Mouse (Mus musculus): Measurements from ENCODE around the gene Mrm2. TPM values are rescaled to one million over a fixed set of nuclear protein-coding genes. Genes with fewer than 3 reads are reported as not detected.

The Mrm2 gene
- polyA plus RNA-seq, 1 experiment from 2014 or later, result 13.7 TPM

DNA sequence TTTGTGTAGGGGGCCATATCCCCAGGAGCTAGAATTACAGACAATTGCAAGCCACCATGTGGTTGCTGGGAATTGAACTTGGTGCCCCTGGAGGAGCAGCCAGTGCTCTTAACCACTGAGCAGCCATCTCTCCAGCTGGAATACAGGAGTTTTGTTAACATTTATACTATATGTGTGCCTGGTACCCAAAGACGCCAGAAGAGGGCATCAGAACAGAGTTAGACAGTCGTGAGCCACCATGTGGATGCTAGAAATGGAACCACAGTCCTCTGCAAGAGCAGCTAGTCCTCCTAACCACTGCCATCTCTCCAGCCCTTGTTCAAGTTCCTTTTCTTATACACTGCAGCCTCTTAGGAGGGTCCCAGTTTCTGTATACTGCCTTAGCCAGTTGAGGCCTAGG lies 1.9 kb upstream of the Mrm2 start:
- TF ChIP-seq CTCF (IDR thresholded peaks at IDR 0.05; ENCODE audit: low read depth), result peak; percentile 60

DNA sequence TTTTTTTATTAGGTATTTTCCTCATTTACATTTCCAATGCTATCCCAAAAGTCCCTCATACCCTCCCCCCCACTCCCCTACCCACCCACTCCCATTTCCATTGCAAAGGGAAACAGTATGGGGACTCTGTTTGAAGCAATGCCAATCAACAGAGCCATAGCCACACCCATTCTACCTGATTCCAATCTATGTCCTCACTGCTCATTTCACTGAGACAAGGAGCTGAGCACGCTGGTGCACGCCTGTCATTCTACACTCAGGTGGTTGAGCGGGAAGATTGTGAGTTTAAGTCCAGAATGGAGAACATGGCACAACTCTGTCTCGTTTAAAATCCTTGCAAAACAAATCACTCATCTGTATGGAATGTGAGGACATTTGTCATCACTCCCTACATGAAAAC lies 821 bp upstream of the Mrm2 start:
- 42% methylated on average over 4 of the region's 4 CpGs for WGBS
- no peak overlapping the region for H3K4me3 ChIP-seq (ENCODE audit: low read depth, low read length)
- H3K4me2 ChIP-seq (replicated peaks; ENCODE audit: low read depth), result peak overlapping the region; percentile 91
- ATAC-seq, result peak; percentile 44; the same call in 1 of the 2 replicates
- H3K9me3 ChIP-seq (ENCODE audit: control insufficient read depth), result no peaks in the 10 kb centered on the region
- no peak for TF ChIP-seq CTCF (IDR thresholded peaks at IDR 0.05; ENCODE audit: low read depth)
- 0 out of 2 replicates have a peak, but pooled peaks cover 4% of the 10 kb centered on the region for H3K4me1 ChIP-seq (replicated peaks; ENCODE audit: control insufficient read depth, insufficient read depth, low read length)
- peaks cover 19% of the 10 kb centered on the region; the same call in 1 of the 2 replicates for H3K36me3 ChIP-seq (ENCODE audit: control insufficient read depth, insufficient read depth)
- no peak overlapping the region for H3K9ac ChIP-seq (ENCODE audit: low read depth, low read length)
- peak overlapping the region; percentile 73; the same call in 1 of the 2 replicates for H3K27ac ChIP-seq (ENCODE audit: low read depth, low read length)
- no peaks in the 10 kb centered on the region for H3K27me3 ChIP-seq (replicated peaks; ENCODE audit: control insufficient read depth, insufficient read depth, low read length)

More for the DNA sequence above, 1.9 kb upstream of the Mrm2 start:
- no peak overlapping the region for H3K4me3 ChIP-seq (ENCODE audit: low read depth, low read length)
- H3K9me3 ChIP-seq (ENCODE audit: control insufficient read depth), result no peaks in the 10 kb centered on the region
- peaks cover 20% of the 10 kb centered on the region for H3K36me3 ChIP-seq (ENCODE audit: control insufficient read depth, insufficient read depth)
- H3K9ac ChIP-seq (ENCODE audit: low read depth, low read length), result no peak overlapping the region
- no peak overlapping the region for H3K27ac ChIP-seq (ENCODE audit: low read depth, low read length)
- WGBS, result 38% methylated on average over 2 of the region's 2 CpGs
- H3K4me2 ChIP-seq (replicated peaks; ENCODE audit: low read depth), result no peak overlapping the region
- H3K4me1 ChIP-seq (replicated peaks; ENCODE audit: control insufficient read depth, insufficient read depth, low read length), result 0 out of 2 replicates have a peak, but pooled peaks cover 4% of the 10 kb centered on the region
- no peak for ATAC-seq
- H3K27me3 ChIP-seq (replicated peaks; ENCODE audit: control insufficient read depth, insufficient read depth, low read length), result no peaks in the 10 kb centered on the region

DNA sequence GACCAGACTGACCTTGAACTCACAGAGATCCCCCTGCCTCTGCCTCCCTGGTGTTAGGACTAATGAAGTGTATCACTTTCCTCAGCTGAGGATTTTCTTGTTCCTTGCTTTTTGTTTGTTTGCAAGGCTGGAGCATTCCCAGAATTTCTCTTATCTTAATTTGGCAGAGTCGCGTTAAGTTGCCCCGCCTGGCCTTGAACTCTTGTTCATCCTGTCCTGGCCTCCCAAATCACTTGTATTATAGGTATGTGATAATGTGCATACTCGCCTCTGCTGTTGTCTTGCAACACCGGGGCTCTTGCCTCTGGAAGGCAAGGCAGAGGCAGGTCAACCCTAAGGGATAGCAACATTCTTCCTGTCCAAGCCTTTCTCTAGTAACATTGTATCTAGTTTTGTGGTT lies 7.6 kb downstream of the Mrm2 start:
- peaks cover 12% of the 10 kb centered on the region; the same call in 1 of the 2 replicates for H3K36me3 ChIP-seq (ENCODE audit: control insufficient read depth, insufficient read depth)
- no peak overlapping the region for H3K4me2 ChIP-seq (replicated peaks; ENCODE audit: low read depth)
- ATAC-seq, result no peak
- no peak overlapping the region for H3K27ac ChIP-seq (ENCODE audit: low read depth, low read length)
- H3K9ac ChIP-seq (ENCODE audit: low read depth, low read length), result no peak overlapping the region
- H3K9me3 ChIP-seq (ENCODE audit: control insufficient read depth), result no peaks in the 10 kb centered on the region
- no peak overlapping the region for H3K4me3 ChIP-seq (ENCODE audit: low read depth, low read length)
- no peak for TF ChIP-seq CTCF (IDR thresholded peaks at IDR 0.05; ENCODE audit: low read depth)
- H3K27me3 ChIP-seq (replicated peaks; ENCODE audit: control insufficient read depth, insufficient read depth, low read length), result no peaks in the 10 kb centered on the region
- H3K4me1 ChIP-seq (replicated peaks; ENCODE audit: control insufficient read depth, insufficient read depth, low read length), result peaks cover 4% of the 10 kb centered on the region; the same call in 1 of the 2 replicates
- 56% methylated on average over 5 of the region's 5 CpGs for WGBS

DNA sequence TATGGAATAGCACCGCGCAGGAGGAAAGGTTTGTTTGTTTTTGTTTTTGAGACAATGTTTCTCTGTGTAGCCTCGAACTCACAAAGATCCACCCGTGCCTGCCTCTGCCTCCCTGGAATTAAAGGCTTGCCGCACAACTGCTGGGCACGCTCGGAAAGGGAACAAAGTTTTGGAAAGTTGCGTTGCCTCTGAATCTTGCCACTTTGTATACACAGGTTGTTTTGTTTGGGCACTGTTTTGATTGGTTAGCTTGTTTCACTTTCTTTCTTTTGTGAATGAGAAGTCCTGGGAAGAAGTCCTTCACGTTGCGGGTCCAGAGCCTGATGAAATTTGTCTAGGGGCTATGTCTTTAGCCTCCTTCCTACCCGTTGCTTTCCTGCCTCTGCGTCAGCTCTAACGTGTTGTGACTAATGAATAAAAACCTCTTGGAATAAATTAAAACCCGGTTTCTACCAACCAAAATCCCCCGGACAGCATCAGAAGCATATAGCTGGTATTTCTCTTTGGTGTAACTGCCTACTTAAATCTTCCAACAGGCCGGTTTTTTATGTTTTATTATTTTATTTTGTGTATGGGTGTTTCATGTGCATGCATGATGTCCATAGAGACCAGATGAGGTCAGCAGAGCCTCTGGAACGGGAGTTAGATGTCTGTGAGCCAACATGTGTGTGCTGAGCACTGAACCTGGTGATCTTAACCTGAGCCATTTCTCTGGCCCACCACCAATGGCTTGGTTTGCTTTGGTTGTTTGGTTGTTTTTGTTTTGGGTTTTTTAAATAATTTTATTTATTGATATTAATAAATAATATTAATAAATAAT lies 9.7 kb downstream of the Mrm2 start:
- WGBS, result 1% methylated on average over 17 of the region's 17 CpGs
- peak overlapping the region; percentile 80 for H3K4me2 ChIP-seq (replicated peaks; ENCODE audit: low read depth)
- peak; percentile 18 for ATAC-seq
- 0 out of 2 replicates have a peak, but pooled peaks cover 4% of the 10 kb centered on the region for H3K36me3 ChIP-seq (ENCODE audit: control insufficient read depth, insufficient read depth)
- H3K27ac ChIP-seq (ENCODE audit: low read depth, low read length), result peak overlapping the region; percentile 87
- H3K9me3 ChIP-seq (ENCODE audit: control insufficient read depth), result no peaks in the 10 kb centered on the region
- peak overlapping the region; percentile 81 for H3K9ac ChIP-seq (ENCODE audit: low read depth, low read length)
- no peaks in the 10 kb centered on the region for H3K27me3 ChIP-seq (replicated peaks; ENCODE audit: control insufficient read depth, insufficient read depth, low read length)
- peak overlapping the region; percentile 60 for H3K4me3 ChIP-seq (ENCODE audit: low read depth, low read length)
- peaks cover 4% of the 10 kb centered on the region; the same call in 1 of the 2 replicates for H3K4me1 ChIP-seq (replicated peaks; ENCODE audit: control insufficient read depth, insufficient read depth, low read length)
- TF ChIP-seq CTCF (IDR thresholded peaks at IDR 0.05; ENCODE audit: low read depth), result peak; percentile 51

DNA sequence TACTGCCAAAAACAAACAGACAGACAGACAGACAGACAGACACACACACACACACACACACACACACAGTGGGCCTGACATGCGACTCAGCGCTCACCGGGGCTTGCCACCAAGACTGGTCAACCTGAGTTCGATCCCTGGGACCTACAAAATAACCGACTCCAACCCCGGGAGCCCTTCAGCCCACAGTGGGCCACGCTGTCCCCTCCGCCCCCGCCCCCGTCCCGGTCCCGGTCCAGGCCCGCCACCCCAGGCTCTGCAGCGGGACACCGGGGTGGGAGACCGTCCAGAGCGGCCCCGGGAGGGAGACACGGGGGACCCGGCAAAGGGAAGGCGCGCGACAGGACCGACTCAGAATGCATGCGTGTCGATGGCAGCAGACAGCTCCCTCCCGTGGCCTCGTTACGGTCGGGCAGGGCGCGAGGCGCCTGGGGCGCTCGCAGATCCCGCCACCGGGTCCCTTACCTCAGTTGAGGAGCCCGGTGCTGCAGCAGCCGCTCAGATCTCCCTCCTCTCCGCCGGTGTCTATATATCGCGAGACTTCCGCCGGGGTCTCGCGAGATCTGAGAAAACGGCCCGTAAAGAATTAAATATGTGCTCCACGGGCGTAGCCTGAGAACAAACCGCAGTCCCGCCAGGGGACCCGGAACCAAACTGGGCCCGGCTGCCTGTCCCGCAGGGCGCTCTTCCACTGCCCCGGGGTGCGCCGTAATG lies 10.5 kb downstream of the Mrm2 start, which contains the start of the genes Mad1l1 and Nudt1:
TSS of gene Mad1l1 (minus strand) at position 511 of the 714 bp plus-strand sequence.
TSS of gene Nudt1 (plus strand) at position 615 of the 714 bp plus-strand sequence.
- Histone ChIP-seq H3K4me2 (replicated peaks; ENCODE audit: low read depth) (peak within 1 kb of the TSS; percentile 80), H3K4me3 (ENCODE audit: low read depth, low read length) (peak within 1 kb of the TSS; percentile 60), H3K4me1 (replicated peaks; ENCODE audit: control insufficient read depth, insufficient read depth, low read length) (peaks cover 4% of the 10 kb centered on the region; the same call in 1 of the 2 replicates), H3K9ac (ENCODE audit: low read depth, low read length) (peak within 1 kb of the TSS; percentile 81), H3K36me3 (ENCODE audit: control insufficient read depth, insufficient read depth) (0 out of 2 replicates have a peak, but pooled peaks cover 4% of the 10 kb centered on the region), H3K27me3 (replicated peaks; ENCODE audit: control insufficient read depth, insufficient read depth, low read length) (no peaks in the 10 kb centered on the region), H3K9me3 (ENCODE audit: control insufficient read depth) (no peaks in the 10 kb centered on the region), H3K27ac (ENCODE audit: low read depth, low read length) (peak within 1 kb of the TSS; percentile 87)
- peak; percentile 91 for ATAC-seq
- WGBS, result 1% methylated on average over 57 of the region's 60 CpGs
- TF ChIP-seq CTCF (IDR thresholded peaks at IDR 0.05; ENCODE audit: low read depth), result peak; percentile 49

DNA sequence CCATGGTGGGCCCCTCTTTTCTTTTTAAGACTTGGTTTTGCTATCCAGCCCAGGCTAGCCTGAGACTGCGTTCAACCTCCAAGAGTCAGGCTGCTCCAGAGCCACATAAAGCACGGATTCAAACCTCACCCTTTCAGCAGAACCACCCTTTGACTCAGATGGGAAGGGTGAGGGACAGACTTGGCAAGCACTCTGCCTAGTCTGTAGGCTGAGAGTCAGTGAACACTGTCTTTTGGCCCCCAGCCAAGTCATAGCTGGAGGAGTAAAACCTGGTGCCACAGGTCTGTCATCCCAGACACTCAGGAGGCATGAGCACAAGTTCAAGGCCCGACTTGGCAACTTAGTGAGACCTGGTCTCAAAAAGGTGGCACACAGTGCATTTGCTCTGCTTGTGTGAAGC lies 15.0 kb downstream of the Mrm2 start:
- no peak for ATAC-seq
- Histone ChIP-seq H3K9ac (ENCODE audit: low read depth, low read length) (no peak overlapping the region), H3K36me3 (ENCODE audit: control insufficient read depth, insufficient read depth) (peaks cover 33% of the 10 kb centered on the region), H3K4me2 (replicated peaks; ENCODE audit: low read depth) (no peak overlapping the region), H3K4me3 (ENCODE audit: low read depth, low read length) (no peak overlapping the region), H3K9me3 (ENCODE audit: control insufficient read depth) (no peaks in the 10 kb centered on the region), H3K27me3 (replicated peaks; ENCODE audit: control insufficient read depth, insufficient read depth, low read length) (no peaks in the 10 kb centered on the region), H3K4me1 (replicated peaks; ENCODE audit: control insufficient read depth, insufficient read depth, low read length) (peaks cover 4% of the 10 kb centered on the region; the same call in 1 of the 2 replicates), H3K27ac (ENCODE audit: low read depth, low read length) (no peak overlapping the region)
- no peak for TF ChIP-seq CTCF (IDR thresholded peaks at IDR 0.05; ENCODE audit: low read depth)
- 72% methylated on average over 3 of the region's 3 CpGs for WGBS

All from intestine, postnatal 0 days (tissue).